Mouse (Mus musculus): ENCODE results near the gene Brms1l. TPM values are rescaled to one million over a fixed set of nuclear protein-coding genes. Genes with fewer than 3 reads are reported as not detected.

Brms1l gene
- polyA plus RNA-seq, 1 experiment: 22.5 TPM

DNA sequence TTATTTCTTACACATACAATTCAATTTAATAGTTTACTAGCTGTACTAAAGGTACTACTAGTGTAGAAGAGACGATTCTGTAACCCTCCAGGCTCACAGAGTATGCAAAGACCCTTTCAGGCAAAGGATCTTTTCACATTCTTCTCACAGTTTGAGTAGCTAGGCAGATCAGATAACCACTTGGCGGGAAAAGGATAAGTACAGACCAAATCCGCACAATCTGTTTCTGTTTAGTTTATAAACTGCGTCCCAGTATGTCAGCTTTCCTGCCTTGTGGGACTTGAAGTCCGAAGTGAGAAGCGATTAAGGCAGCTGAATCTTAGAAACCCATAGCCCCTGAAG is 296 bp upstream of the Brms1l start:
- peaks cover 6% of the 10 kb centered on the region for H3K36me3 ChIP-seq (ENCODE audit: control insufficient read depth, insufficient read depth)
- no peaks in the 10 kb centered on the region for H3K27me3 ChIP-seq (ENCODE audit: control insufficient read depth, insufficient read depth, insufficient read length)
- no peak for TF ChIP-seq FOSL1 (IDR thresholded peaks at IDR 0.05; ENCODE audit: insufficient read depth, low read length, poor library complexity, severe bottlenecking)
- H3K79me2 ChIP-seq (ENCODE audit: control insufficient read depth, insufficient read depth): peaks cover 32% of the 10 kb centered on the region
- no peak overlapping the region for H3ac ChIP-seq (ENCODE audit: control insufficient read depth, insufficient read length, low read depth)
- H3K79me3 ChIP-seq (ENCODE audit: low read depth): peaks cover 17% of the 10 kb centered on the region
- H3K4me3 ChIP-seq (ENCODE audit: insufficient read depth, poor library complexity, severe bottlenecking): peak overlapping the region; percentile 98

- TF ChIP-seq FOSL1 (IDR thresholded peaks at IDR 0.05; ENCODE audit: insufficient read depth, low read length, poor library complexity, severe bottlenecking) (no peak), MAX (IDR thresholded peaks at IDR 0.05) (no peak), MYOG (IDR thresholded peaks at IDR 0.05; ENCODE audit: control insufficient read depth, extremely low read depth, insufficient read length) (no peak), USF1 (IDR thresholded peaks at IDR 0.05; ENCODE audit: low read depth) (no peak), MYOD1 (IDR thresholded peaks at IDR 0.05; ENCODE audit: control insufficient read depth, insufficient read length, low read depth) (no peak), CTCF (IDR thresholded peaks at IDR 0.05; ENCODE audit: control insufficient read depth, insufficient read depth, insufficient read length) (no peak), CEBPB (IDR thresholded peaks at IDR 0.05; ENCODE audit: low read depth) (no peak)
- H3K36me3 ChIP-seq (ENCODE audit: control insufficient read depth, insufficient read depth): peaks cover 19% of the 10 kb centered on the region
- H3K79me2 ChIP-seq (ENCODE audit: control insufficient read depth, insufficient read depth): peaks cover 32% of the 10 kb centered on the region
- peaks cover 17% of the 10 kb centered on the region for H3K79me3 ChIP-seq (ENCODE audit: low read depth)
- H3K27me3 ChIP-seq (ENCODE audit: control insufficient read depth, insufficient read depth, insufficient read length): no peaks in the 10 kb centered on the region
- no peak overlapping the region for H3ac ChIP-seq (ENCODE audit: control insufficient read depth, insufficient read length, low read depth)
- H3K4me3 ChIP-seq (ENCODE audit: insufficient read depth, poor library complexity, severe bottlenecking): peak overlapping the region; percentile 98
Measured at GRCm38 (mm10) chr12:55837495-55837894, 1.4 kb downstream of the Brms1l start.

DNA sequence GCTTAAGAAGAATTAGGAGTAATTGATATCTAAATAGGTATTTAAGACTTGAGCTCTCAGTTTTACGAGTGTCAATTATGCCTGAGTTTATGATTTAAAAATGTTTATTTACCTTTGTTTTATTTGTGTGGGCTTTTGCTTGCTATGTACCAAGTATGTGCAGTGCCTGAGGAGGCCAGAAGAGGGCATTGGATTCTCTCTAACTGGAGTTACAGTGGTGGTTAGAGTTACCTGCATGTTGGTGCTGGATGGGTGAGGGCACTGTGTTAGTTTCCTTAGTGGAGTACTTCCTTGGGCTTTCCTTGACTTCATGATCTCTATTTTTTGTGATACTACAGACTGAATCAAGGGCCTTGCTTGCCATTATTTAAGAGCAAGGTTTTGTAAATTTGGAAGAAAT is 10.6 kb downstream of the Brms1l start:
- Histone ChIP-seq H3ac (ENCODE audit: control insufficient read depth, insufficient read length, low read depth) (no peak overlapping the region), H3K27me3 (ENCODE audit: control insufficient read depth, insufficient read depth, insufficient read length) (no peaks in the 10 kb centered on the region), H3K79me3 (ENCODE audit: low read depth) (peaks cover 7% of the 10 kb centered on the region), H3K4me3 (ENCODE audit: insufficient read depth, poor library complexity, severe bottlenecking) (no peak overlapping the region), H3K79me2 (ENCODE audit: control insufficient read depth, insufficient read depth) (peaks cover 11% of the 10 kb centered on the region), H3K36me3 (ENCODE audit: control insufficient read depth, insufficient read depth) (peaks cover 75% of the 10 kb centered on the region)
- TF ChIP-seq CTCF (IDR thresholded peaks at IDR 0.05; ENCODE audit: control insufficient read depth, insufficient read depth, insufficient read length) (no peak), MAX (IDR thresholded peaks at IDR 0.05) (no peak), MYOG (IDR thresholded peaks at IDR 0.05; ENCODE audit: control insufficient read depth, extremely low read depth, insufficient read length) (no peak), MYOD1 (IDR thresholded peaks at IDR 0.05; ENCODE audit: control insufficient read depth, insufficient read length, low read depth) (no peak)

GRCm38 (mm10) chr12:55847851-55848250 is 11.7 kb downstream of the Brms1l start:
- Histone ChIP-seq H3K79me2 (ENCODE audit: control insufficient read depth, insufficient read depth) (peaks cover 11% of the 10 kb centered on the region), H3K27me3 (ENCODE audit: control insufficient read depth, insufficient read depth, insufficient read length) (no peaks in the 10 kb centered on the region), H3ac (ENCODE audit: control insufficient read depth, insufficient read length, low read depth) (no peak overlapping the region), H3K79me3 (ENCODE audit: low read depth) (peaks cover 7% of the 10 kb centered on the region), H3K36me3 (ENCODE audit: control insufficient read depth, insufficient read depth) (peaks cover 72% of the 10 kb centered on the region), H3K4me3 (ENCODE audit: insufficient read depth, poor library complexity, severe bottlenecking) (no peak overlapping the region)
- TF ChIP-seq MYOD1 (IDR thresholded peaks at IDR 0.05; ENCODE audit: control insufficient read depth, insufficient read length, low read depth) (no peak), USF1 (IDR thresholded peaks at IDR 0.05; ENCODE audit: low read depth) (no peak), MAX (IDR thresholded peaks at IDR 0.05) (no peak), MYOG (IDR thresholded peaks at IDR 0.05; ENCODE audit: control insufficient read depth, extremely low read depth, insufficient read length) (no peak), FOSL1 (IDR thresholded peaks at IDR 0.05; ENCODE audit: insufficient read depth, low read length, poor library complexity, severe bottlenecking) (no peak), CEBPB (IDR thresholded peaks at IDR 0.05; ENCODE audit: low read depth) (no peak), CTCF (IDR thresholded peaks at IDR 0.05; ENCODE audit: control insufficient read depth, insufficient read depth, insufficient read length) (no peak)

GRCm38 (mm10) chr12:55850650-55851049 is 14.5 kb downstream of the Brms1l start:
- Histone ChIP-seq H3K36me3 (ENCODE audit: control insufficient read depth, insufficient read depth) (peaks cover 59% of the 10 kb centered on the region), H3K27me3 (ENCODE audit: control insufficient read depth, insufficient read depth, insufficient read length) (no peaks in the 10 kb centered on the region), H3ac (ENCODE audit: control insufficient read depth, insufficient read length, low read depth) (no peak overlapping the region), H3K79me2 (ENCODE audit: control insufficient read depth, insufficient read depth) (peaks cover 11% of the 10 kb centered on the region), H3K4me3 (ENCODE audit: insufficient read depth, poor library complexity, severe bottlenecking) (no peak overlapping the region), H3K79me3 (ENCODE audit: low read depth) (peaks cover 7% of the 10 kb centered on the region)
- TF ChIP-seq MAX (IDR thresholded peaks at IDR 0.05) (no peak), FOSL1 (IDR thresholded peaks at IDR 0.05; ENCODE audit: insufficient read depth, low read length, poor library complexity, severe bottlenecking) (no peak), USF1 (IDR thresholded peaks at IDR 0.05; ENCODE audit: low read depth) (no peak), CTCF (IDR thresholded peaks at IDR 0.05; ENCODE audit: control insufficient read depth, insufficient read depth, insufficient read length) (no peak), MYOG (IDR thresholded peaks at IDR 0.05; ENCODE audit: control insufficient read depth, extremely low read depth, insufficient read length) (no peak), CEBPB (IDR thresholded peaks at IDR 0.05; ENCODE audit: low read depth) (no peak), MYOD1 (IDR thresholded peaks at IDR 0.05; ENCODE audit: control insufficient read depth, insufficient read length, low read depth) (no peak)

DNA sequence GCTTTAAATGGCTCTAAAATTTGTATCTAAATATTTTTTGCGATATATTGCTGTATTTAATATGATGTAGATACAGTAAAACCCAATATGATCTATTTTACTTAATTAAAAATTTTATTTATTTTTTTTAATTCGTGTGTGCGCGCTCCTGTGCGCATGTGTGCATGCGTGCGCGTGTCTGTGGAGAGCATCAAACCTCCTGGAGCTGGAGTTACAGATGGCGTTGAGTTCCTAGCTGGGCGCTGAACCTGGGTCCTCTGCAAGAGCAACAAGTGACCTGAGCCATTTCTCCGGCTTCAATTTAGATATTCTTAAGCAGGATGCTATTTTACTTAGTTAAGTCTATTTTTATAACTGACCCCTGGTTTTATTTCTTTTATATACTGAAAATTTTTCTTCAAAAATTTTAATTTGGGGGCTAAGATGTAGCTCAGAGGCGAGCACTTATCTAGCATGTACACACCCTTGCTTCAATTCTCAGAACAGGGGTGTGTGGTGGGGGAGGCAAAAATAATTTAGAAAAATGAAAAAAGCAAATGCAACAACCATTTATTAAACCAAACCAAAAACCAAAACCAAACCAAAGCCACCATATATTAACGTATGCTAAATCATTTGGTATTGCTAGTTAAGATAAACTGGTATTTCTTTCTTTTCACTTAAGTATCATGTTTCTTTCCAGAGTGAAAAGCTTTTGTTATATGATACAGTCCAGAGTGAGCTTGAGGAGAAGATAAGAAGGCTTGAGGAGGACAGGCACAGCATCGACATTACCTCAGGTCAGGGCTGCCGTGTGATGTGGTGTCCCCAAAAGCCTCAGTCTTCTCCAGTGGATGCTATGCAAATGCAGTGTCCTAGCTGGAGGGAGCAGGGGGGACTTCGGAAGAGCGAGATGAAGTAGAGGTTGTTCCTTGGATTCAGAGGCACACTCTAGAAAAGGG is 23.6 kb downstream of the Brms1l start:
- H3K36me3 ChIP-seq (ENCODE audit: control insufficient read depth, insufficient read depth): peaks cover 49% of the 10 kb centered on the region
- H3K27me3 ChIP-seq (ENCODE audit: control insufficient read depth, insufficient read depth, insufficient read length): no peaks in the 10 kb centered on the region
- H3K4me3 ChIP-seq (ENCODE audit: insufficient read depth, poor library complexity, severe bottlenecking): no peak overlapping the region
- peaks cover 4% of the 10 kb centered on the region for H3K79me3 ChIP-seq (ENCODE audit: low read depth)
- no peak overlapping the region for H3ac ChIP-seq (ENCODE audit: control insufficient read depth, insufficient read length, low read depth)
- no peaks in the 10 kb centered on the region for H3K79me2 ChIP-seq (ENCODE audit: control insufficient read depth, insufficient read depth)
- TF ChIP-seq MAX (IDR thresholded peaks at IDR 0.05) (no peak), CTCF (IDR thresholded peaks at IDR 0.05; ENCODE audit: control insufficient read depth, insufficient read depth, insufficient read length) (no peak), MYOG (IDR thresholded peaks at IDR 0.05; ENCODE audit: control insufficient read depth, extremely low read depth, insufficient read length) (no peak), USF1 (IDR thresholded peaks at IDR 0.05; ENCODE audit: low read depth) (no peak), CEBPB (IDR thresholded peaks at IDR 0.05; ENCODE audit: low read depth) (no peak), MYOD1 (IDR thresholded peaks at IDR 0.05; ENCODE audit: control insufficient read depth, insufficient read length, low read depth) (no peak), FOSL1 (IDR thresholded peaks at IDR 0.05; ENCODE audit: insufficient read depth, low read length, poor library complexity, severe bottlenecking) (no peak)

Measured in C2C12 (cell line).